Mouse (Mus musculus): ENCODE data around the gene Ints3. TPM values are rescaled to one million over a fixed set of nuclear protein-coding genes. Genes with fewer than 3 reads are reported as not detected.
A peak's percentile ranks its signal among the peaks of the same experiment; 100 is the strongest.

The Ints3 gene
- polyA plus RNA-seq, 1 experiment from 2014 or later: 27.0 TPM

GRCm38 (mm10) chr3:90408721-90409120 is 24.7 kb downstream of the Ints3 start:
- Histone ChIP-seq H3K9ac (no peak overlapping the region), H3K27me3 (replicated peaks) (no peaks in the 10 kb centered on the region), H3K27ac (no peak overlapping the region), H3K4me2 (no peak overlapping the region), H3K36me3 (peaks cover 55% of the 10 kb centered on the region), H3K4me3 (replicated peaks) (no peak overlapping the region), H3K9me3 (no peaks in the 10 kb centered on the region), H3K4me1 (no peaks in the 10 kb centered on the region)
- ATAC-seq (ENCODE audit: insufficient read depth, low FRiP score, low read depth): no peak
- WGBS: 88% methylated on average over 3 of the region's 3 CpGs

- H3K27ac ChIP-seq: no peak overlapping the region
- H3K9me3 ChIP-seq: no peaks in the 10 kb centered on the region
- H3K4me3 ChIP-seq (replicated peaks): no peak overlapping the region
- peaks cover 65% of the 10 kb centered on the region for H3K36me3 ChIP-seq
- no peaks in the 10 kb centered on the region for H3K4me1 ChIP-seq
- no peak overlapping the region for H3K4me2 ChIP-seq
- no peaks in the 10 kb centered on the region for H3K27me3 ChIP-seq (replicated peaks)
- no peak for ATAC-seq (ENCODE audit: insufficient read depth, low FRiP score, low read depth)
- no peak overlapping the region for H3K9ac ChIP-seq
- WGBS: 88% methylated on average over 5 of the region's 5 CpGs
These were observed 27.0 kb downstream of the Ints3 start for GRCm38 (mm10) chr3:90406414-90406813.

- H3K9ac ChIP-seq: no peak overlapping the region
- no peak for ATAC-seq (ENCODE audit: insufficient read depth, low FRiP score, low read depth)
- H3K27me3 ChIP-seq (replicated peaks): no peaks in the 10 kb centered on the region
- H3K36me3 ChIP-seq: peaks cover 72% of the 10 kb centered on the region
- no peak overlapping the region for H3K4me2 ChIP-seq
- no peaks in the 10 kb centered on the region for H3K4me1 ChIP-seq
- 64% methylated on average over 4 of the region's 4 CpGs for WGBS
- no peaks in the 10 kb centered on the region for H3K9me3 ChIP-seq
- H3K4me3 ChIP-seq (replicated peaks): no peak overlapping the region
- H3K27ac ChIP-seq: no peak overlapping the region
These were observed 28.8 kb downstream of the Ints3 start for GRCm38 (mm10) chr3:90404609-90405008.

- Histone ChIP-seq H3K9me3 (no peaks in the 10 kb centered on the region), H3K36me3 (peaks cover 72% of the 10 kb centered on the region), H3K27ac (no peak overlapping the region), H3K4me1 (no peaks in the 10 kb centered on the region), H3K4me2 (no peak overlapping the region), H3K9ac (no peak overlapping the region), H3K4me3 (replicated peaks) (no peak overlapping the region), H3K27me3 (replicated peaks) (no peaks in the 10 kb centered on the region)
- WGBS: 87% methylated on average over 3 of the region's 3 CpGs
- no peak for ATAC-seq (ENCODE audit: insufficient read depth, low FRiP score, low read depth)
These were observed 29.3 kb downstream of the Ints3 start for GRCm38 (mm10) chr3:90404121-90404520.

- Histone ChIP-seq H3K4me2 (no peak overlapping the region), H3K4me3 (replicated peaks) (no peak overlapping the region), H3K36me3 (peaks cover 66% of the 10 kb centered on the region), H3K4me1 (no peaks in the 10 kb centered on the region), H3K9ac (no peak overlapping the region), H3K27me3 (replicated peaks) (no peaks in the 10 kb centered on the region), H3K9me3 (no peaks in the 10 kb centered on the region), H3K27ac (no peak overlapping the region)
- no peak for ATAC-seq (ENCODE audit: insufficient read depth, low FRiP score, low read depth)
- WGBS: 66% methylated on average over 4 of the region's 4 CpGs
These were observed 32.4 kb downstream of the Ints3 start for GRCm38 (mm10) chr3:90400993-90401392.

GRCm38 (mm10) chr3:90395629-90396028 is 37.8 kb downstream of the Ints3 start:
- Histone ChIP-seq H3K9me3 (no peaks in the 10 kb centered on the region), H3K36me3 (peaks cover 66% of the 10 kb centered on the region), H3K4me2 (no peak overlapping the region), H3K4me1 (0 out of 2 replicates have a peak, but pooled peaks cover 2% of the 10 kb centered on the region), H3K27me3 (replicated peaks) (no peaks in the 10 kb centered on the region), H3K9ac (no peak overlapping the region), H3K27ac (no peak overlapping the region), H3K4me3 (replicated peaks) (no peak overlapping the region)
- no peak for ATAC-seq (ENCODE audit: insufficient read depth, low FRiP score, low read depth)
- 70% methylated on average over 3 of the region's 3 CpGs for WGBS

- 84% methylated on average over 3 of the region's 3 CpGs for WGBS
- no peak for ATAC-seq (ENCODE audit: insufficient read depth, low FRiP score, low read depth)
- Histone ChIP-seq H3K9ac (no peak overlapping the region), H3K4me2 (no peak overlapping the region), H3K27me3 (replicated peaks) (no peaks in the 10 kb centered on the region), H3K9me3 (no peaks in the 10 kb centered on the region), H3K36me3 (peaks cover 43% of the 10 kb centered on the region), H3K27ac (no peak overlapping the region), H3K4me3 (replicated peaks) (no peak overlapping the region), H3K4me1 (peaks cover 25% of the 10 kb centered on the region)
These were observed 40.8 kb downstream of the Ints3 start for GRCm38 (mm10) chr3:90392661-90393060.

- Histone ChIP-seq H3K36me3 (peaks cover 43% of the 10 kb centered on the region), H3K27me3 (replicated peaks) (no peaks in the 10 kb centered on the region), H3K4me1 (peaks cover 30% of the 10 kb centered on the region), H3K27ac (no peak overlapping the region), H3K9me3 (no peaks in the 10 kb centered on the region), H3K4me3 (replicated peaks) (no peak overlapping the region), H3K4me2 (no peak overlapping the region), H3K9ac (no peak overlapping the region)
- no peak for ATAC-seq (ENCODE audit: insufficient read depth, low FRiP score, low read depth)
- 88% methylated on average over 8 of the region's 8 CpGs for WGBS
These were observed 41.5 kb downstream of the Ints3 start for GRCm38 (mm10) chr3:90391941-90392340.

GRCm38 (mm10) chr3:90391004-90391403 is 42.4 kb downstream of the Ints3 start:
- ATAC-seq (ENCODE audit: insufficient read depth, low FRiP score, low read depth): no peak
- 58% methylated on average over 4 of the region's 4 CpGs for WGBS
- H3K4me3 ChIP-seq (replicated peaks): no peak overlapping the region
- H3K9me3 ChIP-seq: no peaks in the 10 kb centered on the region
- peaks cover 30% of the 10 kb centered on the region for H3K4me1 ChIP-seq
- H3K4me2 ChIP-seq: no peak overlapping the region
- H3K9ac ChIP-seq: no peak overlapping the region
- H3K36me3 ChIP-seq: peaks cover 35% of the 10 kb centered on the region
- no peaks in the 10 kb centered on the region for H3K27me3 ChIP-seq (replicated peaks)
- peak overlapping the region; percentile 83 for H3K27ac ChIP-seq

GRCm38 (mm10) chr3:90389511-90390490 is 43.6 kb downstream of the Ints3 start, which contains the start of gene Slc27a3:
TSS of gene Slc27a3 (minus strand) at chr3:90389938.
- peaks cover 29% of the 10 kb centered on the region for H3K36me3 ChIP-seq
- H3K4me1 ChIP-seq: peaks cover 35% of the 10 kb centered on the region
- no peaks in the 10 kb centered on the region for H3K27me3 ChIP-seq (replicated peaks)
- H3K27ac ChIP-seq: peak within 1 kb of the TSS; percentile 83
- peak; percentile 56 for ATAC-seq (ENCODE audit: insufficient read depth, low FRiP score, low read depth)
- no peaks in the 10 kb centered on the region for H3K9me3 ChIP-seq
- peak within 1 kb of the TSS; percentile 58 for H3K9ac ChIP-seq
- WGBS: 1% methylated on average over 55 of the region's 55 CpGs
- peak within 1 kb of the TSS; percentile 67 for H3K4me3 ChIP-seq (replicated peaks)
- H3K4me2 ChIP-seq: peak within 1 kb of the TSS; percentile 98

GRCm38 (mm10) chr3:90388726-90389510 is 44.5 kb downstream of the Ints3 start:
- H3K4me3 ChIP-seq (replicated peaks): peak overlapping the region; percentile 67
- H3K27me3 ChIP-seq (replicated peaks): no peaks in the 10 kb centered on the region
- no peaks in the 10 kb centered on the region for H3K9me3 ChIP-seq
- peaks cover 20% of the 10 kb centered on the region for H3K36me3 ChIP-seq
- peaks cover 36% of the 10 kb centered on the region for H3K4me1 ChIP-seq
- WGBS: 3% methylated on average over 53 of the region's 53 CpGs
- H3K9ac ChIP-seq: peak overlapping the region; percentile 58
- peak overlapping the region; percentile 83 for H3K27ac ChIP-seq
- H3K4me2 ChIP-seq: peak overlapping the region; percentile 98
- peak; percentile 63 for ATAC-seq (ENCODE audit: insufficient read depth, low FRiP score, low read depth)

- peak overlapping the region; percentile 67; the same call in 1 of the 2 replicates for H3K4me3 ChIP-seq (replicated peaks)
- no peak overlapping the region for H3K27ac ChIP-seq
- H3K9me3 ChIP-seq: no peaks in the 10 kb centered on the region
- peaks cover 36% of the 10 kb centered on the region for H3K4me1 ChIP-seq
- WGBS: 83% methylated on average over 4 of the region's 4 CpGs
- H3K27me3 ChIP-seq (replicated peaks): no peaks in the 10 kb centered on the region
- H3K9ac ChIP-seq: 0 out of 2 replicates have a peak overlapping the region, but pooled peaks have one; percentile 58
- peaks cover 13% of the 10 kb centered on the region for H3K36me3 ChIP-seq
- H3K4me2 ChIP-seq: peak overlapping the region; percentile 98
- no peak for ATAC-seq (ENCODE audit: insufficient read depth, low FRiP score, low read depth)
These were observed 45.2 kb downstream of the Ints3 start for GRCm38 (mm10) chr3:90388192-90388591.
